Comparison of ENCODE assay signal across 12 mouse cellular contexts in the genomic region with DNA sequence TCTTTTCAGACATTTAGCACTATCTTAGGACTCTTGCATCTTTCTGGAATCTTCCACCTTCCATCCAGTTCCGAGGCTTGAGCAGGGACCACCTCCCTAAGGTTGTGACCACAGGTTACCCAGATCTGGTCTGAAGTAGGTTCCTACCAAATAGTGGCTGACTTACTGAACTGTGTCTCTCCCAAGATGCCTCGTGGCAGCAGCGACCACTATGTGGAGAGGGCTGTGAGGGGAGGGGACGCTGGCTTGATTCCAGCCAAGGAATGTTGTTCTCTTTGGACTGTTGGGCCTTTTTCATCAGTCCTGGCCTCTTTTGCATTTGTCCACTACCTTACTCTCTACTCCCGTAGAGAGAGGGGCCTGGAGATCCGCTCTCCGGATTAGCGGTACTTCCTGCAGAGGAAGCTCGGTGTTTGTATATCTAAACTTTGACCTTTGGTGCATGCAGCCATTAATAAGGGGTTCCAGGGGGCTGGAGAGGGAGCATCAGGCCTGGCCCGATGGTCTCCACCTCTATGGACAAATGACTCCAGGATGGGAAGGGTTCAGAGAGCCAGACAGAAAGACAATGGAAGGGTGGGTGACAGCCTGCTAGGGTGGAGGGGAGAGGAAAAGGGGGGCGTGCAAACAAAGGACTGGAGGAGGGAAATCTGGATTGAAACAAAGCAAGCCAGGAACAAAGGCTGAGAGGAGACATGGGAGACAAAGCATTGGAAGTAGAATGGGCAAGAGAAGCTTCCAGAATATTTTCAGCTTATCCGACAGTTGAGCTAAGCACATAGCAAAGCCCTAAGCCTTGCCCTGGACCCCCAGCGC. TPM values are rescaled to one million over a fixed set of nuclear protein-coding genes. Genes with fewer than 3 reads are reported as not detected.
A peak's percentile ranks its signal among the peaks of the same experiment; 100 is the strongest.
DNase-seq lines count a peak whose midpoint lies in the region; ATAC-seq lines count a peak whose summit lies in the region.
"Had no signal": no experiment of that assay in that cellular context is flagged by ENCODE, and none has a peak within 500 bp of the region (broad histone marks: within the 10 kb centered on the region; RNA-seq: fewer than 3 reads in every experiment).

No protein-coding gene starts in this region.

- H3K4me3 ChIP-seq in heart, embryonic 13.5 days, result no peak overlapping the region
- no peak overlapping the region for H3K4me3 ChIP-seq in forebrain, embryonic 16.5 days (replicated peaks; ENCODE audit: low read length)
- no peak overlapping the region for H3K4me3 ChIP-seq in midbrain, embryonic 12.5 days

- WGBS in heart, embryonic 13.5 days, result 46% methylated on average over 13 of the region's 13 CpGs
- WGBS in forebrain, embryonic 16.5 days, result 24% methylated on average over 13 of the region's 13 CpGs
- 17% methylated on average over 13 of the region's 13 CpGs for WGBS in midbrain, embryonic 12.5 days

- no peak overlapping the region for H3K4me2 ChIP-seq in heart, embryonic 13.5 days
- no peak overlapping the region for H3K4me2 ChIP-seq in forebrain, embryonic 16.5 days (ENCODE audit: low read length)
- no peak overlapping the region for H3K4me2 ChIP-seq in midbrain, embryonic 12.5 days (replicated peaks)

- peak overlapping the region; percentile 58 for H3K27ac ChIP-seq in heart, embryonic 13.5 days (replicated peaks)
- H3K27ac ChIP-seq in forebrain, embryonic 16.5 days (ENCODE audit: low read length), result peak overlapping the region; percentile 88
- H3K27ac ChIP-seq in midbrain, embryonic 12.5 days (replicated peaks), result peak overlapping the region; percentile 69

- H3K4me1 ChIP-seq in heart, embryonic 13.5 days, result peaks cover 44% of the 10 kb centered on the region
- H3K4me1 ChIP-seq in forebrain, embryonic 16.5 days (replicated peaks; ENCODE audit: control insufficient read depth, insufficient read depth, low read length), result peaks cover 32% of the 10 kb centered on the region
- peaks cover 44% of the 10 kb centered on the region for H3K4me1 ChIP-seq in midbrain, embryonic 12.5 days

- H3K27me3 ChIP-seq in heart, embryonic 13.5 days (replicated peaks), result no peaks in the 10 kb centered on the region
- no peaks in the 10 kb centered on the region for H3K27me3 ChIP-seq in forebrain, embryonic 16.5 days (replicated peaks; ENCODE audit: control insufficient read depth, insufficient read depth, low read length)
- H3K27me3 ChIP-seq in midbrain, embryonic 12.5 days, result peaks cover 13% of the 10 kb centered on the region

- intact Hi-C loops in heart, postnatal 25 days (cut with DNase I), result no loop called here

- no peaks in the 10 kb centered on the region for H3K9me3 ChIP-seq in heart, embryonic 13.5 days
- no peaks in the 10 kb centered on the region for H3K9me3 ChIP-seq in forebrain, embryonic 16.5 days (ENCODE audit: control insufficient read depth, low read length)
- H3K9me3 ChIP-seq in midbrain, embryonic 12.5 days, result no peaks in the 10 kb centered on the region

- ATAC-seq in heart, embryonic 13.5 days (ENCODE audit: extremely low read depth, insufficient number of reproducible peaks, low FRiP score, low TSS enrichment), result no peak
- ATAC-seq in forebrain, embryonic 16.5 days, result peak; percentile 37
- 0 out of 2 replicates have a peak, but pooled peaks have one; percentile 35 for ATAC-seq in midbrain, embryonic 12.5 days (ENCODE audit: low FRiP score, low read depth)
- ATAC-seq in megakaryocyte, adult 5-6 weeks (ENCODE audit: poor library complexity, severe bottlenecking), result no peak

- no peak overlapping the region for H3K9ac ChIP-seq in heart, embryonic 13.5 days
- H3K9ac ChIP-seq in forebrain, embryonic 16.5 days (replicated peaks; ENCODE audit: low read depth, low read length), result 0 out of 2 replicates have a peak overlapping the region, but pooled peaks have one; percentile 7
- H3K9ac ChIP-seq in midbrain, embryonic 12.5 days (replicated peaks), result no peak overlapping the region

- H3K36me3 ChIP-seq in heart, embryonic 13.5 days, result no peaks in the 10 kb centered on the region
- H3K36me3 ChIP-seq in forebrain, embryonic 16.5 days (ENCODE audit: control insufficient read depth, insufficient read depth), result no peaks in the 10 kb centered on the region
- no peaks in the 10 kb centered on the region for H3K36me3 ChIP-seq in midbrain, embryonic 12.5 days

- no peak for DNase-seq in heart, postnatal 25 days (ENCODE audit: low spot score)
- DNase-seq in embryo, embryonic 10 days (ENCODE audit: low spot score), result peak; percentile 41
- DNase-seq in testis, postnatal 10 days (ENCODE audit: low spot score), result no peak
- DNase-seq in gastrocnemius, postnatal 4 days (ENCODE audit: low spot score in 2 of 2), result no peak
- DNase-seq: kidney, adult 9 months had no signal

RNA-seq across cellular contexts. Expression of a gene that starts 39.1 kb away (rescaled TPM):
- not detected in 2 replicates for polyA plus RNA-seq in heart, embryonic 13.5 days (2015; fragmentation: Nextera tagmentation; extraction: Ambion mirVana)
- not detected for total RNA-seq in heart, postnatal 25 days (2021)
- not detected in 2 replicates for polyA plus RNA-seq in forebrain, embryonic 16.5 days (2015; fragmentation: Nextera tagmentation; extraction: Ambion mirVana)
- polyA plus RNA-seq in midbrain, embryonic 12.5 days (2016; fragmentation: Nextera tagmentation; extraction: Ambion mirVana), result not detected in 2 replicates
- total RNA-seq in megakaryocyte, adult 5-6 weeks (2015), result not detected in 2 replicates
- not detected in 2 replicates for total RNA-seq in megakaryocyte, adult 5-6 weeks (2017)
- total RNA-seq in gastrocnemius, postnatal 4 days (2021), result not detected
- total RNA-seq: liver, adult 2 months had no signal
- polyA plus RNA-seq: C2C12; liver, adult 2 months; small intestine, adult 2 months had no signal

Comparison
In these comparisons a context has a peak if more than half of its experiments do, and no peak if none do; other contexts are left out.
1. ATAC-seq: peak in forebrain, embryonic 16.5 days (single experiment) and midbrain, embryonic 12.5 days (single experiment); none in heart, embryonic 13.5 days (single experiment) and megakaryocyte, adult 5-6 weeks (single experiment).
2. Peak in every context shown above with its lines, with median percentiles within 50 percentile points of each other: H3K27ac ChIP-seq.